In genomic region chr9:7837806-7838440, GRCm38 (mm10) we compare ENCODE assay signal across 8 mouse cellular contexts. TPM values are rescaled to one million over a fixed set of nuclear protein-coding genes. Genes with fewer than 3 reads are reported as not detected.
DNase-seq lines count a peak whose midpoint lies in the region; ATAC-seq lines count a peak whose summit lies in the region.

No protein-coding gene starts in this region.

- peak; percentile 1; the same call in 1 of the 2 replicates for ATAC-seq in hindbrain, embryonic 15.5 days (ENCODE audit: low FRiP score, low read depth)
- ATAC-seq in midbrain, embryonic 12.5 days (ENCODE audit: low FRiP score, low read depth) = peak; percentile 9

- peak; percentile 14 for DNase-seq in heart, adult 8-10 months (ENCODE audit: low spot score)
- DNase-seq in heart, postnatal 14 days = no peak
- peak; percentile 75 for DNase-seq in ES-CJ7 (ENCODE audit: low read depth, low spot score)
- peak; percentile 58 for DNase-seq in embryo, embryonic 9.5 days (ENCODE audit: extremely low spot score)
- DNase-seq in layer of hippocampus, postnatal 25 days (ENCODE audit: extremely low spot score in 1 of 2, low spot score in 1 of 2) = no peak
- no peak for DNase-seq in thymus, postnatal 25 days

- peak overlapping the region; percentile 86 for H3K9ac ChIP-seq in hindbrain, embryonic 15.5 days
- H3K9ac ChIP-seq in midbrain, embryonic 12.5 days (replicated peaks) = peak overlapping the region; percentile 75

- 13% methylated on average over 14 of the region's 14 CpGs for WGBS in hindbrain, embryonic 15.5 days
- 18% methylated on average over 14 of the region's 14 CpGs for WGBS in midbrain, embryonic 12.5 days

- no peaks in the 10 kb centered on the region for H3K9me3 ChIP-seq in hindbrain, embryonic 15.5 days
- no peaks in the 10 kb centered on the region for H3K9me3 ChIP-seq in midbrain, embryonic 12.5 days

- H3K4me2 ChIP-seq in hindbrain, embryonic 15.5 days = peak overlapping the region; percentile 79
- peak overlapping the region; percentile 68 for H3K4me2 ChIP-seq in midbrain, embryonic 12.5 days (replicated peaks)

- intact Hi-C loops in heart, postnatal 14 days (cut with DNase I) = loop anchor here (2.0 to 10.0 kb wide), 4 partner anchors 34 to 167 kb away; partner anchors contain the start of genes Birc3, Tmem123 and Yap1

- peak overlapping the region; percentile 60 for H3K4me3 ChIP-seq in hindbrain, embryonic 15.5 days
- peak overlapping the region; percentile 62 for H3K4me3 ChIP-seq in midbrain, embryonic 12.5 days

- H3K27ac ChIP-seq in hindbrain, embryonic 15.5 days (replicated peaks) = peak overlapping the region; percentile 98
- peak overlapping the region; percentile 99 for H3K27ac ChIP-seq in midbrain, embryonic 12.5 days (replicated peaks)

- no peaks in the 10 kb centered on the region for H3K27me3 ChIP-seq in hindbrain, embryonic 15.5 days
- H3K27me3 ChIP-seq in midbrain, embryonic 12.5 days = no peaks in the 10 kb centered on the region

- H3K36me3 ChIP-seq in hindbrain, embryonic 15.5 days = peaks cover 8% of the 10 kb centered on the region
- peaks cover 11% of the 10 kb centered on the region for H3K36me3 ChIP-seq in midbrain, embryonic 12.5 days

- H3K4me1 ChIP-seq in hindbrain, embryonic 15.5 days (replicated peaks) = peaks cover 31% of the 10 kb centered on the region
- peaks cover 16% of the 10 kb centered on the region for H3K4me1 ChIP-seq in midbrain, embryonic 12.5 days

RNA-seq across cellular contexts. Expression of gene Birc2, which starts 1.1 kb away (rescaled TPM):
- total RNA-seq in heart, adult 8-10 months (2022) = 10 to 100 TPM; 22.5 to 26.4 (median 25.4) TPM
- total RNA-seq in heart, postnatal 14 days (2021) = 10 to 100 TPM; 26.8 to 28.8 TPM
- 35.0 and 44.8 TPM in 2 replicates for polyA plus RNA-seq in hindbrain, embryonic 15.5 days (2015; fragmentation: Nextera tagmentation; extraction: Ambion mirVana)
- 42.8 and 46.6 TPM in 2 replicates for polyA plus RNA-seq in midbrain, embryonic 12.5 days (2016; fragmentation: Nextera tagmentation; extraction: Ambion mirVana)
- total RNA-seq in layer of hippocampus, postnatal 25 days (2021) = 10 to 100 TPM; 35.0 to 36.2 TPM

RNA-seq across cellular contexts. Expression of gene Birc3, which starts 35.1 kb away (rescaled TPM):
- total RNA-seq in heart, adult 8-10 months (2022) = 10 to 100 TPM in 3 of 4 experiments, 1 to 10 TPM in 1; 8.0 to 11.3 (median 10.9) TPM
- total RNA-seq in heart, postnatal 14 days (2021) = 10 to 100 TPM in 1 of 2 experiments, 1 to 10 TPM in 1; 8.9 to 10.3 TPM
- polyA plus RNA-seq in hindbrain, embryonic 15.5 days (2015; fragmentation: Nextera tagmentation; extraction: Ambion mirVana) = 2.2 and 2.4 TPM in 2 replicates
- polyA plus RNA-seq in midbrain, embryonic 12.5 days (2016; fragmentation: Nextera tagmentation; extraction: Ambion mirVana) = 3.1 and 3.5 TPM in 2 replicates
- total RNA-seq in layer of hippocampus, postnatal 25 days (2021) = 1 to 10 TPM; 1.3 to 1.6 TPM

Comparison
In these comparisons a context has a peak if more than half of its experiments do, and no peak if none do; other contexts are left out.
1. DNase-seq: peak in heart, adult 8-10 months (single experiment), ES-CJ7 (single experiment) and embryo, embryonic 9.5 days (single experiment); none in heart, postnatal 14 days (0 of 2), layer of hippocampus, postnatal 25 days (0 of 2) and thymus, postnatal 25 days (single experiment).